Mouse (Mus musculus) layer of hippocampus, adult 18-20 months (tissue): ENCODE data around the gene Papss1. TPM values are rescaled to one million over a fixed set of nuclear protein-coding genes. Genes with fewer than 3 reads are reported as not detected.
A peak's percentile ranks its signal among the peaks of the same experiment; 100 is the strongest.
"Not testable (repeated sequence)": the region's sequence is repeated elsewhere in the genome, so short reads cannot be mapped to it uniquely, and the experiment has no call there.

Experiments
- DNase-seq, 2 experiments: peaks; one replicate each; pipeline ENCODE4 v3.0.0; 2022; ENCODE audit warnings: low spot score in 2 of 2
- long read RNA-seq: library from polyadenylated mRNA; stranded (forward); transcript quantifications from one replicate; pipeline ENCODE4 v2.0.0, GENCODE M21; 2021
- total RNA-seq, 2 experiments: library from RNA; stranded (reverse); gene quantifications; 2 replicates each; pipeline ENCODE4 v1.2.3; 2021

Gene Papss1
- total RNA-seq, result 10 to 100 TPM; 71.5 to 76.5 TPM
- long read RNA-seq, transcript Papss1-201 (12 exons, 2,600 nt), result major isoform, 56 of 73 reads
- long read RNA-seq, transcript Papss1-205 (13 exons, 2,648 nt), result minor isoform, 7 of 73 reads
- long read RNA-seq, partial matches to known transcripts, result 8 of 73 reads
- long read RNA-seq, other reads (novel, unspliced or antisense), result 2 of 73 reads

DNA sequence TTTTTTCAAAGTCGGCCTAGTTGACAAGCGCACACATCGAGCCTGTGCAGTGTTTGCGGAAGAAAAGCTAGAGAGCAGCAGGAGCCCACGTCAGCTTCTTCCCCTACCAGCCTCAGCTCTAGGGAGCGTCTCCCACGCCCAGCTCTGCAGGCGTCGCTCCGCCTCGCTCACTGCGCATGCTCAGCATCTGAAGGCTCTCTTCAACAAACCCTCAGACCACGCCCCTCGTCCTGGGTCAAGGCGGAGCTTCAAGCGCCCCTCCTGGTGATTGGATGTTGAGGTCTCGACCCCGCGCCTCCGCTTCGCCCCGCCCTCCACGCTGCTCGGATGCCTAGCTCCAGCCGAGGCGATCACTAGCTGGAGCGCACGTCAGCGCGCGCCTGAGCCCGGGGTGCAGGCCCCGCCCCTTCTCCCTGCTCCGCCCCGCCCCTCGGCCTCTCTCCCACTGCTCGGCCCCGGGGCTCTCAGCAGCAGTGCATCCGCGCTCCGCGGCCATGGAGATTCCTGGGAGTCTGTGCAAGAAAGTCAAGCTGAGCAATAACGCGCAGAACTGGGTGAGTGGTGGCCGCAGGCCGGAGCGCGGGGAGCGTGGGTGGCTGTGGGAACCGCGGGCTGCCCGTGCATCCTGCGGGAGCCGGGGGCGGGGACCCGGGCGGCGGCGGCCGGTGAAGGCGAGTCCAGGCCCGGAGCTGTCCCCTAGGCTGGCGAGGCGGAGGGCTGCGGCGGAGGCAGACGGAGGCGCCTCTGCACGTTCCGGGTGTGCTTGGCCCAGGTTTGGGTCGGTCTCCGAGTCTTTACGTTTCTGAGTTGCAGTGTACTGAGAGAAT lies at the start of gene Papss1:
Papss1 (plus strand) TSS at position 339 of the 827 bp plus-strand sequence.
- peak; percentile 100 for DNase-seq

DNA sequence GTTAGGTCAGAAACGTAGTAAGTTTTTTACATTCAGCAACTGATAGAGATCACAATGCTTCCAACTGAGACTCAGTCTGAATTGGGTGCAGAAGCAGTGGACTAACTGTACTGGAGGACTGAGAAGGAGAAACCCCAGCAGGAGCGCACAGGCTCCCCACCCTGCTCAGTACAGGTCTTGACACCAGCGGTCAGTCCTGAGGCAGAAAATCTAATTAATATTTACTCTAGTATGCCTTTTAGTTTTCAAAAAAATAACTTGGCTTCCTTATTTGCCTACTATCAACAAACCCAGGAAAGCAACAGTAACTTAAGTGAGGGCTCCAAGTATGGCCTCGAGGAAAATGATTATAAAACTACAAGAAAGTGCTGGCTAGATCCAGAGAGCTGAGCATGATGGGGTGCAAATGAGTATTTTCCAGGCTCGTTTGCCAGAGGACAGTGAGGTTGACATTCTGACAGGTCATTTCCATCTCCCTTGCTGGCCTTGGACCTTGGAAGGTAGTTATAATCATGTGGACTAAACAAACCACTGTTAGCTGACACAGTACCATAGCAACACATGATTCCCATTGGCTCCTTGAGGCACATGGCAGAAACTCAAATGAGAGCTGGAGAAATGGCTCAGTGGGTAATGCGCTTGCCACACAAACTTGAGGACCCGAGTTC lies 48.1 kb upstream of the Papss1 start:
- DNase-seq, result no peak

- peak in 1 of 2 experiments; percentile 5 for DNase-seq
These were observed 46.8 kb upstream of the Papss1 start for GRCm38 (mm10) chr3:131517756-131518155.

- no peak for DNase-seq
These were observed 43.4 kb upstream of the Papss1 start for GRCm38 (mm10) chr3:131521206-131521605.

DNA sequence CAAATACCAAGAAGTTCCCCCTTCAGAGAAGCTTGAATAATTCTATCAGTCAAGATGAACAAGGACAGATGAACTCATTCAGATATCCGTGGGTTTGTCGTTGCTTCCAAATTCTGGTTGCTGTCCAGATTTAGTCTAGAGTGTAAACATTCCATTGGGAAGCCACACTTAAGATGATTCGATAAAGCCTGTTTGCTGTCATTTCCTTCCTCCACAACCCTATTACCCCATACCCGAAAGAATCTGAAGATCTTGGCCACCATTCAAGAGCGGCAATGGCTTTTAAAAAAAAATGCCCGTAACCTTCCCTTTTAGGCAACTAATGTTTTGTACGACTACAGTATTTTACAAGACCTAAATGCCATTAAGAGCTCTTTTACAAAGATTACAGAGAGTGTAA lies 42.3 kb upstream of the Papss1 start:
- no peak for DNase-seq

DNA sequence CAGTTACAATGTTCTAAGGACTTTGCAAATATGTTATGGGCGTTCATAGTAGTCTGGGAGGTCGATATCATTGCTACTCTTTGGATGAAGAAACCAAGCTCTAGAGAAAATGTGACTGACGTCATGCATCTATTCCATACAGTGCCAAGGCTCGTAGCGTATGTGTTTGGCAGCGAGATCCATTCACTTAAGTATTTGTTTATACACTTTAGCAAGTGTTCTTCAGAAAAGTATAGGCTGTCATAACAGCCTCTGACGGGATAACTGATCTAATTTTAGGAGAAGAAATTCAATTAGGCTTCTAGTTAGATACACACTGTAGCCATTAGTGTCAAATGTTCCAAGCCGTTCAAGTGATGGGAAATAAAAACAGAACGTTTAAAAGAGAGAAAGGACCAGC lies 40.8 kb upstream of the Papss1 start:
- DNase-seq, result no peak

GRCm38 (mm10) chr3:131524210-131524609 lies 40.4 kb upstream of the Papss1 start:
- DNase-seq, result no peak

GRCm38 (mm10) chr3:131524779-131525178 lies 39.8 kb upstream of the Papss1 start:
- peak; percentile 7 to 61 for DNase-seq

GRCm38 (mm10) chr3:131525229-131525628 lies 39.3 kb upstream of the Papss1 start:
- no peak for DNase-seq

GRCm38 (mm10) chr3:131541244-131541942 lies 23.2 kb upstream of the Papss1 start:
- no peak for DNase-seq

DNA sequence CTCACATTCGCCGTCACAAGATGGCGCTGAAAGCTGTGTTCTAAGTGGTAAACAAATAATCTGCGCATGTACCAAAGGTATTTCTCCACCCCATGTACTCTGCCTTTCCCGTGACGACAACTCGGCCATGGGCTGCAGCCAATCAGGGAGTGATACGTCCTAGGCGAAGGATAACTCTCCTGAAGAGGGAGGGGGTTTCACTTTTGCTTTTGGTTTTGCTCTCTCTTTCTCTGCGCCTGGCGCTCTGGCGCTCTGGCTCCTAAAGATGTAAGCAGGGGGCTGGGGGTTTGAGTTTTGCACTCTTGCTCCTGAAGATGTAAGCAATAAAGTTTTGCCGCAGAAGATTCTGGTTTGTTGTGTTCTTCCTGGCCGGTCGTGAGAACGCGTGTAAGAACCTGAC lies 17.0 kb upstream of the Papss1 start:
- DNase-seq, result not testable (repeated sequence)

DNA sequence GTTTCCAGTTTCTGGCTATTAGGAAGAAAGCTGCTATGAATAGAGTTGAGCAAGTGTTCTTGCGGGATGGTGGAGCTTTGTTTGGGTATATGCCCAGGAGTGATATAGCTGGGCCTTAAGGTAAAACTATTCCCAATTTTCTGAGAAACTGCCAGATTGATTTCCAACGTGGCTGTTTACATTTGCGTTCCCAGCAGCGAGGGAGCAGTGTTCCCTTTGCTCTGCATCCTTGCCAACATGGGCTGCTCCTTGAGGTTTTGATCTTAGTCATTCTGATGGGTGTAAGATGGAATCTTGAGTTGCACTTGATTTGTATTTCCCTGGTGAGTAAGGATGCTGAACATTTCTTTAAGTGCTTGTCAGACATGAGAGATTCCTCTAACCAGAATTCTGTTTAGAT lies 14.5 kb upstream of the Papss1 start:
- no peak for DNase-seq

DNA sequence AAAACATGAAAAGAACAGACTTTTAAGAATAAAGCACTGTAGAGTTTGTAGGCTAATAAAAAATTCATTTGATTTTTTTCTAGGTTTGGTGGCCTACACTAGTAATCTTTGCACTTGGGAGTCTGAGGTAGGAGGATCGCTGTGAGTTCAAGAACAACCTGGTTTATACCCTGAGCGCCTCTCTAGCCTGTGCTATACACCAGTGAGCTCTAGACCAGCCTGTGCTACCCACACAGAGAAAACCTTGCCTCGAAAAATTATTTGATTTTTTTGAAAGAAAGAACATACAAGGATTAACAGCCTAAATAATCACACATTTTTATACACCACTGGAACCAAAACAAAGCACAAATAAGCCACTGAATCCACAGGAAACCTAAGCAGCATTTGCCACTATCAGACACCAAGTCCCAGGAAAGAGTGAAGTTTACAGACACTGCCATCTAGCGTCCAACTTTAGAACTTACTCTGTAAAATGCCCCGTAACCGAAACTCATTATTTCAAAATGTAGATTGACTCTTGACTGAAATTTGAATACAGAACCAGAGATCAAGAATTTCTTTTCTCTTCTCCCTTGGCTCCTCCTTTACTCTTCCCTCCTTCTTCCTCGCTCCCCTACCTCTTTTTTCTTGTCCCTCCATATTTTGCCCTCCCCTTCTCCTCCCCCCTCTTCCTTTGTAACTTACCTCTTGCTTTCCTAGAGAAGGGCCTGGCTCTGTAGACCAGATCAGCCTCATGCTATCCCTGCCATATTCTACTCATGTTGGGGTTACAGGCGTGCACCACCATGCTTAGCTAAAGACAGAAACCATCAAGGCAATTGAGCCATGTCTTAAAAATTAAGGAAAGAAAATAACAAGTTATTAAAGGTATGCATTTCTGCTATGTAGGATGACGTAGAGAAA lies 12.0 kb upstream of the Papss1 start:
- DNase-seq, result peak in 1 of 2 experiments; percentile 76

GRCm38 (mm10) chr3:131555771-131556170 lies 8.8 kb upstream of the Papss1 start:
- no peak for DNase-seq

DNA sequence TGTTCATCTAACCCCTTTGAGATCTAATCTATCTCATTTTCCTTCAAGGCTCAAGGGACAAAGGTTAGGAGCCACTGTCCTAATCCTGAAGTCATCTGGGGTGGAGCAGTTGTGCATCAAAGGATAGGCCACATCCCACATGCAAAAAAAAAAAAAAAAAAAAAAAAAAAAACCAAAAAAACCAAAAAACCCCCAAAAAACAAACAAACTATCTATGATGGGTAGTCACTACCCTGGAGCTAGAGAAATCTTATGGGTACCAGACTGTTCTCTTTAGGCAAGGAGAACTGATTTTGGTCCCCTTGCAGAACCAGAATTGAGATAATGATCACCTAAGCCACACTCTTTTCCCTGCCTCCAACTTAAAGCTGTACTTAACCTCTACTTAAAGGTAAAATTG lies 3.0 kb upstream of the Papss1 start:
- DNase-seq, result no peak

GRCm38 (mm10) chr3:131565257-131565610 lies 666 bp downstream of the Papss1 start:
- no peak for DNase-seq

- no peak for DNase-seq
These were observed 1.7 kb downstream of the Papss1 start for GRCm38 (mm10) chr3:131566281-131566680.

DNA sequence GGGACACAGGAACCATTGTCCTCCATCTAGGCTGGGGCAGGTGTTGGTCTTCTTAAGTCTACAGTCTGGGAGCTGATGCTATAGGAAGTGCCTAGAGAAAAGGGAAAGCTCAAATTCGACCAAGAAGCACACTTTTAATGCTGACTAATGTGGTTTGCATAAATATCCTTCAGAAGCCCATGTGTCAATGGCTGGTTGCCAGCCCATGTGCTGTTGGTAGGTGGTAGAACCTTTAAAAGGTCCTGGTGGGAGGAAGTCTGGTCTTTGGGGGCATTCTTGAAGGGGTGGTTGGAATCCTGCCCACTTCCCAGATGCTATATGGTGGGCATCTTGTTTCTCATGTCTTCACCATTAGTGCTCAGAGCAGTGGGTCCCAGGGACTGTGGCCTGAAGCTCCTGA lies 5.9 kb downstream of the Papss1 start:
- DNase-seq, result no peak

GRCm38 (mm10) chr3:131573555-131573954 lies 9.0 kb downstream of the Papss1 start:
- DNase-seq, result no peak

GRCm38 (mm10) chr3:131578434-131579104 lies 14.0 kb downstream of the Papss1 start:
- no peak for DNase-seq
